Mouse (Mus musculus) olfactory bulb, adult 2 months (tissue): Measurements from ENCODE around the gene Tor3a.

Experiments
- CTCF ChIP-seq: fragments of 200-500 bp; IDR thresholded peaks from 2 replicates; pipeline ENCODE4 v1.5.1; 2012; ENCODE audit warnings: low read depth, mild to moderate bottlenecking, low read length, moderate library complexity; ENCODE audit not compliant: insufficient read depth
- POLR2A ChIP-seq: fragments of 200-500 bp; IDR thresholded peaks from 2 replicates; pipeline ENCODE4 v1.6.1; 2012; ENCODE audit warnings: mild to moderate bottlenecking, low read depth, low read length, moderate library complexity; ENCODE audit not compliant: insufficient read depth

- TF ChIP-seq CTCF (no peak), POLR2A (no peak)
Measured at GRCm38 (mm10) chr1:156635148-156635547, 39.0 kb downstream of the Tor3a start.
